In the genomic region with DNA sequence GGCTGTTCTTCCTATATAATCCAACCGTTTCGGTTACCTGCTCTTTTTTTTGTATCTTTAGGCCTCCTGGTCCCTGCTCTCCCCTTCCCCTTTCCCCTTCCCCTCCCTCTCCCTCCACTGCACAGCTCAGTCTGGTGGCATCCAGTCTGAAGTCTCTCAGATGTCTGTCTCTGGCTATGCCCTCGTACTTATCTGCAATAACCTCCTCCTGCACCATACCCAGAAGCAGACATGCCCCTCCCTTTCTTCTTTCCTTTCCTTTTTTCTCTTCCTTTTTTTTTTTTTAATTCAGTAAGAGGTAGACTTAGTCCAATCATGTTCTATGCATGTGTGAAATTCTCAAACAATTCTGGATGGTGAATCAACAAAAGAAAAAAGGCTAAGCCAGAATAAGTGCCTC, we compare ENCODE assay signal across 34 mouse cellular contexts. TPM values are rescaled to one million over a fixed set of nuclear protein-coding genes. Genes with fewer than 3 reads are reported as not detected.
DNase-seq lines count a peak whose midpoint lies in the region; ATAC-seq and TF ChIP-seq lines count a peak whose summit lies in the region.
"Had no signal": no experiment of that assay in that cellular context is flagged by ENCODE, and none has a peak within 500 bp of the region (broad histone marks: within the 10 kb centered on the region; RNA-seq: fewer than 3 reads in every experiment).

No protein-coding gene starts in this region.

- peaks cover 59% of the 10 kb centered on the region for H3K4me1 ChIP-seq in thymus, adult 2 months (replicated peaks; ENCODE audit: control insufficient read depth, insufficient read depth, low read length)
- H3K4me1 ChIP-seq in liver, embryonic 11.5 days (replicated peaks; ENCODE audit: control insufficient read depth, insufficient read depth, low read length): peaks cover 24% of the 10 kb centered on the region
- peaks cover 81% of the 10 kb centered on the region for H3K4me1 ChIP-seq in liver, embryonic 16.5 days (ENCODE audit: control insufficient read depth, low read depth, low read length)
- H3K4me1 ChIP-seq in hindbrain, embryonic 11.5 days (replicated peaks; ENCODE audit: control insufficient read depth, insufficient read depth, low read length): no peaks in the 10 kb centered on the region
- H3K4me1 ChIP-seq: heart, embryonic 13.5 days; hindbrain, embryonic 12.5 days; neural tube, embryonic 12.5 days had no signal

- no peak for TF ChIP-seq CTCF in thymus, adult 2 months (IDR thresholded peaks at IDR 0.05; ENCODE audit: borderline replicate concordance, control insufficient read depth, extremely low read depth, insufficient read depth, low read length, poor library complexity)

- WGBS in thymus, adult 2 months: 36% methylated on average over 3 of the region's 3 CpGs
- 58% methylated on average over 3 of the region's 3 CpGs for WGBS in liver, embryonic 11.5 days
- 38% methylated on average over 3 of the region's 3 CpGs for whole genome bisulfite sequencing in liver, embryonic 16.5 days (ENCODE audit: insufficient replicate concordance)
- WGBS in hindbrain, embryonic 11.5 days: 80% methylated on average over 3 of the region's 3 CpGs

- no peak overlapping the region for H3K4me2 ChIP-seq in liver, embryonic 11.5 days
- H3K4me2 ChIP-seq in liver, embryonic 16.5 days (ENCODE audit: low read depth, low read length): no peak overlapping the region
- no peak overlapping the region for H3K4me2 ChIP-seq in hindbrain, embryonic 11.5 days (replicated peaks; ENCODE audit: low read depth, low read length)
- H3K4me2 ChIP-seq: heart, embryonic 13.5 days; hindbrain, embryonic 12.5 days; limb, embryonic 12.5 days; midbrain, embryonic 11.5 days; neural tube, embryonic 12.5 days had no signal

- no peak for DNase-seq in thymus, adult 2 months
- DNase-seq in thymus, postnatal 10 days (ENCODE audit: low spot score in 2 of 2): no peak
- no peak for DNase-seq in liver, embryonic 11.5 days (ENCODE audit: low spot score)
- no peak for DNase-seq in hindbrain, embryonic 11.5 days (ENCODE audit: low spot score)
- no peak for DNase-seq in testis, postnatal 10 days (ENCODE audit: low spot score)
- DNase-seq in left cerebral cortex, adult 8-10 months (ENCODE audit: low spot score in 2 of 2): no peak
- no peak for DNase-seq in MN1 (ENCODE audit: low spot score)
- DNase-seq: adrenal gland, postnatal 14 days; cerebellum, adult 11-12 months; cerebellum, adult 9-11 months; gastrocnemius, postnatal 36 days; heart, adult 2 months; heart, postnatal 14 days; kidney, adult 9 months; kidney, postnatal 10 days; layer of hippocampus, adult 9-11 months; lung, adult 18-20 months; lung, postnatal 10 days; right cerebral cortex, adult 18-20 months; spleen, adult 18-20 months; thymus, adult 18-20 months; thymus, postnatal 4 days had no signal

- H3K9ac ChIP-seq in liver, embryonic 11.5 days (ENCODE audit: low read depth, low read length): no peak overlapping the region
- H3K9ac ChIP-seq in liver, embryonic 16.5 days (ENCODE audit: low read depth, low read length): 0 out of 2 replicates have a peak overlapping the region, but pooled peaks have one; percentile 30
- H3K9ac ChIP-seq in hindbrain, embryonic 11.5 days (ENCODE audit: low read depth, low read length): no peak overlapping the region
- H3K9ac ChIP-seq: heart, embryonic 13.5 days; hindbrain, embryonic 12.5 days; limb, embryonic 12.5 days; neural tube, embryonic 12.5 days had no signal

- peak; percentile 55; the same call in 1 of the 2 replicates for ATAC-seq in liver, embryonic 11.5 days (replicated peaks; ENCODE audit: low FRiP score)
- peak; percentile 54; the same call in 1 of the 2 replicates for ATAC-seq in liver, embryonic 16.5 days (ENCODE audit: low read depth)
- ATAC-seq in hindbrain, embryonic 11.5 days (ENCODE audit: low FRiP score): no peak
- ATAC-seq: forebrain, embryonic 14.5 days; hindbrain, postnatal 0 days; intestine, embryonic 16.5 days; midbrain, embryonic 16.5 days had no signal

- no peak overlapping the region for H3K4me3 ChIP-seq in thymus, adult 2 months (ENCODE audit: control insufficient read depth, insufficient read depth, low read length)
- H3K4me3 ChIP-seq in liver, embryonic 11.5 days (ENCODE audit: low read depth, low read length): no peak overlapping the region
- H3K4me3 ChIP-seq in liver, embryonic 16.5 days (ENCODE audit: low read depth, low read length): no peak overlapping the region
- H3K4me3 ChIP-seq in hindbrain, embryonic 11.5 days (ENCODE audit: low read depth, low read length): no peak overlapping the region
- H3K4me3 ChIP-seq: heart, adult 2 months; heart, embryonic 13.5 days; hindbrain, embryonic 12.5 days; limb, embryonic 12.5 days; neural tube, embryonic 12.5 days had no signal

- no peaks in the 10 kb centered on the region for H3K9me3 ChIP-seq in liver, embryonic 11.5 days (ENCODE audit: control insufficient read depth, low read length)
- no peaks in the 10 kb centered on the region for H3K9me3 ChIP-seq in liver, embryonic 16.5 days (replicated peaks; ENCODE audit: control insufficient read depth, low read length)
- no peaks in the 10 kb centered on the region for H3K9me3 ChIP-seq in hindbrain, embryonic 11.5 days (ENCODE audit: control insufficient read depth, low read length)
- H3K9me3 ChIP-seq: G1E; heart, embryonic 13.5 days; hindbrain, embryonic 12.5 days; limb, embryonic 12.5 days; neural tube, embryonic 12.5 days had no signal

- H3K27ac ChIP-seq in thymus, adult 2 months (ENCODE audit: control insufficient read depth, insufficient read depth, low read length): peak overlapping the region; percentile 11; the same call in 1 of the 2 replicates
- H3K27ac ChIP-seq in liver, embryonic 11.5 days (ENCODE audit: low read depth, low read length): 0 out of 2 replicates have a peak overlapping the region, but pooled peaks have one; percentile 4
- peak overlapping the region; percentile 53 for H3K27ac ChIP-seq in liver, embryonic 16.5 days (ENCODE audit: low read length)
- H3K27ac ChIP-seq in hindbrain, embryonic 11.5 days (ENCODE audit: low read depth, low read length): no peak overlapping the region
- H3K27ac ChIP-seq: heart, adult 2 months; heart, embryonic 13.5 days; hindbrain, embryonic 12.5 days; hindbrain, postnatal 0 days; limb, embryonic 12.5 days; macrophage; neural tube, embryonic 12.5 days had no signal

- H3K36me3 ChIP-seq in thymus, adult 2 months (ENCODE audit: control insufficient read depth, insufficient read depth, low read length): no peaks in the 10 kb centered on the region
- H3K36me3 ChIP-seq in liver, embryonic 11.5 days (ENCODE audit: control insufficient read depth, insufficient read depth, low read length): no peaks in the 10 kb centered on the region
- H3K36me3 ChIP-seq in liver, embryonic 16.5 days (ENCODE audit: control insufficient read depth, insufficient read depth): no peaks in the 10 kb centered on the region
- no peaks in the 10 kb centered on the region for H3K36me3 ChIP-seq in hindbrain, embryonic 11.5 days (ENCODE audit: control insufficient read depth, insufficient read depth, low read length)
- H3K36me3 ChIP-seq: G1E; heart, embryonic 13.5 days; hindbrain, embryonic 12.5 days; limb, embryonic 12.5 days; neural tube, embryonic 12.5 days had no signal

- no peak for TF ChIP-seq POLR2A in thymus, adult 2 months (IDR thresholded peaks at IDR 0.05; ENCODE audit: control insufficient read depth, extremely low read depth, insufficient read depth, low read length, poor library complexity)

- no peaks in the 10 kb centered on the region for H3K27me3 ChIP-seq in thymus, adult 2 months (ENCODE audit: control insufficient read depth, insufficient read depth, low read length)
- H3K27me3 ChIP-seq in liver, embryonic 11.5 days (replicated peaks; ENCODE audit: control insufficient read depth, insufficient read depth, low read length): no peaks in the 10 kb centered on the region
- H3K27me3 ChIP-seq in liver, embryonic 16.5 days (ENCODE audit: control insufficient read depth, insufficient read depth, low read depth, low read length): no peaks in the 10 kb centered on the region
- no peaks in the 10 kb centered on the region for H3K27me3 ChIP-seq in hindbrain, embryonic 11.5 days (ENCODE audit: control insufficient read depth, insufficient read depth, low read length)
- H3K27me3 ChIP-seq: heart, embryonic 13.5 days; hindbrain, embryonic 12.5 days; limb, embryonic 12.5 days; neural tube, embryonic 12.5 days had no signal

RNA-seq across cellular contexts. Expression of gene Usp7, which starts 48.1 kb away (rescaled TPM):
- 81.7 and 94.8 TPM in 2 replicates for polyA plus RNA-seq in thymus, adult 2 months (2012; rRNA removed)
- 34.6 and 43.3 TPM in 2 replicates for polyA plus RNA-seq in liver, embryonic 11.5 days (2014; fragmentation: Nextera tagmentation; extraction: Ambion mirVana)
- 22.4 and 22.6 TPM in 2 replicates for polyA plus RNA-seq in liver, embryonic 16.5 days (2015; fragmentation: Nextera tagmentation; extraction: Ambion mirVana)
- 36.9 and 51.9 TPM in 2 replicates for polyA plus RNA-seq in hindbrain, embryonic 11.5 days (2014; fragmentation: Nextera tagmentation; extraction: Ambion mirVana)
- total RNA-seq in left cerebral cortex, adult 8-10 months (2022): 100 to 1,000 TPM; 149 to 164 (median 158) TPM
